Mouse (Mus musculus) C2C12 (cell line): Measurements from ENCODE around the gene Hipk2.

Experiments used
- CTCF ChIP-seq: IDR thresholded peaks from one replicate; pipeline ENCODE4 v1.5.1; 2011; ENCODE audit not compliant: control insufficient read depth, insufficient read depth, insufficient read length
- MAX ChIP-seq: IDR thresholded peaks from one replicate; pipeline ENCODE4 v1.6.1; 2011; ENCODE audit warnings: mild to moderate bottlenecking, control low read depth

DNA sequence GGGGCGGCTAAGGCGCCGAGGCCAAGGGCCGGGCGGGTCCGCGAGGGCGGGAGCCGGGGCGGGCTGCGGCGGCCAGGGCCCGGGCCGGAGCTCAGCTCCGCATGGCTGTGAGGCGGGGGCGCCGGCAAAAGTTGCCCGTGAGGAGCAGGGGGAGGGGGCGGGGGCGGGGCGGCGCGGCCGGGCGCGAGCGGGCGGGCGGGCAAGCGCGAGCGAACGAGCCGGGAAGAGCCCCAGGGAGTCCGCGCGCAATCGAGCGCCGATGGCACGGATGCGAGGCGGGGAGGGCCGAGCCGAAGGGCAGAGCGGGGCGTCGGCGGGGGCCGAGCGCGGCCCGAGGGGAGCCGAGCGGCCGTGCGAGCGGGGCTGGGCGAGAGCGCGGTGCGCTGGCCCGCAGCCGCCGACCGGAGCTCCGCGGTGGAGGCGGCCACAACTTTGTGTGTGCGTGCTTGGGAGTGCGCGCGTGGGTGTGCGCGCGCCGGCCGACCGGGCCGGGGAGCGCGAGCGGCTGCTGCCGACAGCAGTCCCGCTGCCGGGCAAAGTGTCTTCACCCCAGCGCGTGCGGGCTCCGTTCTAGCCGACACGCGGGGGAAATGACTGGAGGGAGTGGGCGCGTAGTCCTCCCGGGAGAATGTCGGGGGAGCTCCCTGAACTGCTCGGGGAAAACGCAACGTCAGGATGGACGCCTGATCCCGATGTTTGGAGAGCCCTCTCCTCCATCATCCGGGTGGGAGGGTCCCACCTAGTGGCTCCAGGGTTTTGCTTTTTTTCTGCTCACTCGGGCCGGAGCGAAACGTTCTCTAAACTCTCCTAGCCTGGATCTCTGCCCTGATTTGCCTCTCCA, at the start of gene Hipk2:
- TF ChIP-seq CTCF (no peak), MAX (no peak)
